Mouse (Mus musculus): Measurements from ENCODE around the gene Mettl22. TPM values are rescaled to one million over a fixed set of nuclear protein-coding genes. Genes with fewer than 3 reads are reported as not detected.

The Mettl22 gene
- total RNA-seq, 2 experiments from 2014 or later, result 73.9 to 82.4 TPM

Other genes with a start within 250 kb of the Mettl22 start
- gene Tmem114, start 45.7 kb upstream of the Mettl22 start, total RNA-seq (2021), result not detected
- 1 to 10 TPM; 1.9 to 2.8 TPM for gene Abat, start 42.6 kb downstream of the Mettl22 start, total RNA-seq (2021)
- 10 to 100 TPM; 16.4 to 18.3 TPM for gene Pmm2, start 166.9 kb downstream of the Mettl22 start, total RNA-seq (2021)
- 10 to 100 TPM in 1 of 2 experiments, 1 to 10 TPM in 1; 8.9 to 12.5 TPM for gene Tmem186, start 166.9 kb downstream of the Mettl22 start, total RNA-seq (2021)
- gene Carhsp1, start 201.4 kb downstream of the Mettl22 start, total RNA-seq (2021), result 1 to 10 TPM; 5.4 to 6.4 TPM
- gene Gm5767, start 210.0 kb downstream of the Mettl22 start, total RNA-seq (2021), result not detected

Measured in gastrocnemius, postnatal 36 days (tissue).